Mouse (Mus musculus) CH12.LX (cell line): ENCODE results near the gene Arnt. TPM values are rescaled to one million over a fixed set of nuclear protein-coding genes. Genes with fewer than 3 reads are reported as not detected.

Experiments used
- DNase-seq: peaks from one replicate; pipeline ENCODE4 v3.0.0-alpha.2; 2013; ENCODE audit errors: extremely low read depth
- H3K27ac ChIP-seq: 2 replicates; pipeline ENCODE4 v1.5.1; 2012; ENCODE audit warnings: low read depth, mild to moderate bottlenecking, control low read depth, moderate library complexity; ENCODE audit not compliant: insufficient read depth
- H3K27me3 ChIP-seq: replicated peaks from 2 replicates; pipeline ENCODE3; 2012; ENCODE audit warnings: inconsistent platforms
- H3K36me3 ChIP-seq, 2 experiments: replicated peaks in 1 of 2; 2 replicates each; pipeline versions ENCODE3 to v1.6.1; 2012; ENCODE audit warnings: inconsistent platforms in 1 of 2, low read length in 1 of 2, mild to moderate bottlenecking in 1 of 2, mixed read lengths in 1 of 2, moderate library complexity in 1 of 2; ENCODE audit not compliant: control insufficient read depth in 1 of 2, insufficient read depth in 1 of 2
- H3K4me1 ChIP-seq, 2 experiments: 2 replicates each; pipeline ENCODE4 v1.6.1; 2012; ENCODE audit warnings: inconsistent platforms in 1 of 2, moderate library complexity in 1 of 2; ENCODE audit not compliant: insufficient read depth in 2 of 2, control insufficient read depth in 1 of 2
- H3K4me2 ChIP-seq: 2 replicates; pipeline ENCODE4 v1.6.1; 2012; ENCODE audit warnings: low read depth, mild to moderate bottlenecking, control low read depth; ENCODE audit not compliant: poor library complexity, insufficient read depth, severe bottlenecking
- H3K4me3 ChIP-seq, 3 experiments: fragments of 150-350 bp in 1 of 3; sonication (generic) in 1 of 3; replicated peaks in 1 of 3; 2 replicates each; pipeline versions ENCODE3 to v1.5.1; 2011 to 2012; ENCODE audit warnings: low read depth in 2 of 3, low read length in 2 of 3, mild to moderate bottlenecking in 2 of 3, moderate library complexity in 2 of 3, control low read depth in 1 of 3, improper control_type of control experiment in 1 of 3, inconsistent platforms in 1 of 3, mixed read lengths in 1 of 3; ENCODE audit not compliant: poor library complexity in 1 of 3
- H3K79me2 ChIP-seq: replicated peaks from 2 replicates; pipeline ENCODE4 v1.6.1; 2012; ENCODE audit warnings: mild to moderate bottlenecking, moderate library complexity; ENCODE audit not compliant: control insufficient read depth, poor library complexity, insufficient read depth, severe bottlenecking; ENCODE audit errors: extremely low read depth
- H3K9ac ChIP-seq: 2 replicates; pipeline ENCODE4 v1.6.1; 2012; ENCODE audit warnings: low read depth, mild to moderate bottlenecking, control low read depth, moderate library complexity; ENCODE audit not compliant: insufficient read depth
- H3K9me3 ChIP-seq: replicated peaks from 2 replicates; pipeline ENCODE3; 2012; ENCODE audit warnings: low read length, inconsistent platforms, mixed read lengths
- BHLHE40 ChIP-seq: IDR thresholded peaks from 2 replicates; pipeline ENCODE4 v1.6.1; 2011; ENCODE audit warnings: mild to moderate bottlenecking, low read depth, low read length, improper control_type of control experiment
- CHD1 ChIP-seq: IDR thresholded peaks from 2 replicates; pipeline ENCODE4 v1.6.1; 2012; ENCODE audit warnings: low read depth, low read length, improper control_type of control experiment, inconsistent platforms
- CHD2 ChIP-seq: IDR thresholded peaks from 2 replicates; pipeline ENCODE4 v1.6.1; 2011; ENCODE audit warnings: low read length, improper control_type of control experiment
- CTCF ChIP-seq, 2 experiments: IDR thresholded peaks in 1 of 2; conservative IDR thresholded peaks in 1 of 2; 2 replicates each; pipeline ENCODE4 v1.5.1; 2011 to 2012; ENCODE audit warnings: low read depth in 2 of 2, low read length in 2 of 2, improper control_type of control experiment in 1 of 2, inconsistent platforms in 1 of 2, mild to moderate bottlenecking in 1 of 2, moderate library complexity in 1 of 2
- ELF1 ChIP-seq: IDR thresholded peaks from 2 replicates; pipeline ENCODE4 v1.6.1; 2014; ENCODE audit warnings: low read depth, mild to moderate bottlenecking, inconsistent platforms, low read length, improper control_type of control experiment
- EP300 ChIP-seq: IDR thresholded peaks from 2 replicates; pipeline ENCODE4 v1.6.1; 2011; ENCODE audit warnings: low read length, improper control_type of control experiment
- ETS1 ChIP-seq: conservative IDR thresholded peaks from 2 replicates; pipeline ENCODE4 v1.6.1; 2012; ENCODE audit warnings: low read depth, mild to moderate bottlenecking, inconsistent platforms, low read length, improper control_type of control experiment, moderate library complexity
- HCFC1 ChIP-seq: IDR thresholded peaks from 2 replicates; pipeline ENCODE4 v1.6.1; 2012; ENCODE audit warnings: low read depth, mild to moderate bottlenecking, inconsistent platforms, low read length, improper control_type of control experiment
- IRF4 ChIP-seq: IDR thresholded peaks from 2 replicates; pipeline ENCODE4 v1.6.1; 2014; ENCODE audit warnings: low read depth, mild to moderate bottlenecking, inconsistent platforms, low read length, improper control_type of control experiment
- JUN ChIP-seq: IDR thresholded peaks from 2 replicates; pipeline ENCODE4 v1.6.1; 2011; ENCODE audit warnings: low read depth, mild to moderate bottlenecking, low read length, improper control_type of control experiment, moderate library complexity; ENCODE audit not compliant: insufficient read depth
- JUND ChIP-seq: conservative IDR thresholded peaks from 2 replicates; pipeline ENCODE4 v1.6.1; 2011; ENCODE audit warnings: low read depth, low read length, improper control_type of control experiment
- MAX ChIP-seq: IDR thresholded peaks from 2 replicates; pipeline ENCODE4 v1.6.1; 2011; ENCODE audit warnings: low read length, improper control_type of control experiment
- MAZ ChIP-seq: IDR thresholded peaks from 2 replicates; pipeline ENCODE4 v1.6.1; 2012; ENCODE audit warnings: low read depth, mild to moderate bottlenecking, inconsistent platforms, low read length, improper control_type of control experiment, moderate library complexity
- MEF2A ChIP-seq: IDR thresholded peaks from 2 replicates; pipeline ENCODE4 v1.6.1; 2014; ENCODE audit warnings: low read depth, mild to moderate bottlenecking, inconsistent platforms, low read length, improper control_type of control experiment, borderline replicate concordance
- MYC ChIP-seq: IDR thresholded peaks from 2 replicates; pipeline ENCODE4 v1.6.1; 2011; ENCODE audit warnings: low read depth, mild to moderate bottlenecking, improper control_type of control experiment, low read length
- NELFE ChIP-seq: IDR thresholded peaks from 2 replicates; pipeline ENCODE4 v1.6.1; 2011; ENCODE audit warnings: low read depth, low read length, improper control_type of control experiment
- NRF1 ChIP-seq: IDR thresholded peaks from 2 replicates; pipeline ENCODE4 v1.6.1; 2014; ENCODE audit warnings: low read depth, mild to moderate bottlenecking, inconsistent platforms, low read length, improper control_type of control experiment, moderate library complexity
- PAX5 ChIP-seq: IDR thresholded peaks from 2 replicates; pipeline ENCODE4 v1.6.1; 2012; ENCODE audit warnings: low read length, inconsistent platforms, mixed read lengths
- POLR2A ChIP-seq: IDR thresholded peaks from 2 replicates; pipeline ENCODE4 v1.6.1; 2011; ENCODE audit warnings: low read depth, mild to moderate bottlenecking, improper control_type of control experiment, low read length
- POLR2AphosphoS2 ChIP-seq: IDR thresholded peaks from 2 replicates; pipeline ENCODE4 v1.6.1; 2011; ENCODE audit warnings: low read depth, low read length, improper control_type of control experiment
- SIN3A ChIP-seq: IDR thresholded peaks from 2 replicates; pipeline ENCODE4 v1.6.1; 2012; ENCODE audit warnings: low read length, improper control_type of control experiment, inconsistent platforms
- TBP ChIP-seq: conservative IDR thresholded peaks from 2 replicates; pipeline ENCODE4 v1.6.1; 2011; ENCODE audit warnings: low read depth, low read length, improper control_type of control experiment
- TCF12 ChIP-seq: IDR thresholded peaks from 2 replicates; pipeline ENCODE4 v1.6.1; 2014; ENCODE audit warnings: low read depth, mild to moderate bottlenecking, inconsistent platforms, low read length, improper control_type of control experiment
- UBTF ChIP-seq: IDR thresholded peaks from 2 replicates; pipeline ENCODE4 v1.6.1; 2012; ENCODE audit warnings: low read depth, mild to moderate bottlenecking, inconsistent platforms, low read length, improper control_type of control experiment, moderate library complexity
- USF1 ChIP-seq: IDR thresholded peaks from 2 replicates; pipeline ENCODE4 v1.6.1; 2014; ENCODE audit warnings: low read depth, mild to moderate bottlenecking, inconsistent platforms, low read length, improper control_type of control experiment
- USF2 ChIP-seq: conservative IDR thresholded peaks from 2 replicates; pipeline ENCODE4 v1.6.1; 2011; ENCODE audit warnings: low read depth, low read length, improper control_type of control experiment
- ZKSCAN1 ChIP-seq: IDR thresholded peaks from 2 replicates; pipeline ENCODE4 v1.6.1; 2012; ENCODE audit warnings: low read depth, inconsistent platforms, low read length, improper control_type of control experiment, borderline replicate concordance
- ZMIZ1 ChIP-seq: IDR thresholded peaks from 2 replicates; pipeline ENCODE4 v1.6.1; 2012; ENCODE audit warnings: low read depth, mild to moderate bottlenecking, inconsistent platforms, low read length, improper control_type of control experiment
- dilution Hi-C: fragments of 300-500 bp; cut with MboI; formaldehyde crosslinking; loops from 2 replicates; pipeline ENCODE4 v1.14.3; 2020; ENCODE audit warnings: low sequenced_read_pairs; ENCODE audit not compliant: extremely low pct_unique_long_range_greater_than_20kb, extremely low pct_ligation_motif_present
- in situ Hi-C: fragments of 300-500 bp; cut with MboI; formaldehyde crosslinking; loops from 3 replicates; pipeline ENCODE4 v1.14.3; 2019; ENCODE audit warnings: low sequenced_read_pairs, low pct_ligation_motif_present, low pct_unique_long_range_greater_than_20kb, mixed read lengths
- polyA plus RNA-seq: library from polyadenylated mRNA; unstranded; fragments of >175 nt; gene quantifications from 2 replicates; pipeline ENCODE4 v1.2.1, GENCODE M21; 2012; ENCODE audit warnings: low read depth; ENCODE audit not compliant: insufficient read length
- total RNA-seq, 2 experiments: library from RNA; depleted of rRNA; stranded (reverse); fragments of 300-350 nt in 1 of 2; fragments of >200 nt in 1 of 2; gene quantifications; 2 replicates each; pipeline ENCODE4 v1.2.3; 2012 to 2014

Gene Arnt
- total RNA-seq (2012; rRNA removed): 11.4 and 12.4 TPM in 2 replicates
- 13.2 and 13.5 TPM in 2 replicates for total RNA-seq (2014; rRNA removed)
- 24.9 and 27.7 TPM in 2 replicates for polyA plus RNA-seq

GRCm38 (mm10) chr3:95434136-95434982 is at the start of gene Arnt:
Arnt (plus strand) TSS chr3:95434388.
- peak; percentile 99 for DNase-seq
- Histone ChIP-seq H3K9me3 (no peaks in the 10 kb centered on the region), H3K9ac (peak within 1 kb of the TSS; percentile 68), H3K36me3 (peaks cover 5 to 21% of the 10 kb centered on the region in 2 experiments), H3K4me2 (peak within 1 kb of the TSS; percentile 94), H3K4me1 (peaks cover 0 to 15% of the 10 kb centered on the region in 2 experiments; a peak in 1 of 4 replicates), H3K79me2 (peaks cover 18% of the 10 kb centered on the region), H3K27ac (peak within 1 kb of the TSS; percentile 50), H3K4me3 (peak within 1 kb of the TSS; percentile 79 to 98 (median 79)), H3K27me3 (no peaks in the 10 kb centered on the region)
- in situ Hi-C loops (no loop called here), dilution Hi-C loops (no loop called here)
- no peak for TF ChIP-seq CHD1
- TF ChIP-seq EP300: no peak
- TF ChIP-seq JUN: no peak
- TF ChIP-seq SIN3A: peak; percentile 83
- TF ChIP-seq ELF1: peak; percentile 62
- TF ChIP-seq TCF12: peak; percentile 71; the same call in 1 of the 2 replicates
- peak; percentile 6; the same call in 1 of the 2 replicates for TF ChIP-seq USF1
- TF ChIP-seq HCFC1: peak; percentile 65
- no peak; the same call in 1 of the 2 replicates for TF ChIP-seq MEF2A
- no peak for TF ChIP-seq USF2
- no peak for TF ChIP-seq PAX5
- TF ChIP-seq POLR2A: peak; percentile 75
- peak; percentile 45; the same call in 1 of the 2 replicates for TF ChIP-seq TBP
- no peak for TF ChIP-seq POLR2AphosphoS2
- TF ChIP-seq MYC: no peak; the same call in 1 of the 2 replicates
- peak; percentile 79 for TF ChIP-seq BHLHE40
- peak; percentile 82 for TF ChIP-seq NELFE
- peak; percentile 22; the same call in 1 of the 2 replicates for TF ChIP-seq JUND
- TF ChIP-seq ETS1: peak; percentile 91
- TF ChIP-seq MAX: peak; percentile 36; the same call in 1 of the 2 replicates
- no peak; the same call in 1 of the 2 replicates for TF ChIP-seq ZMIZ1
- peak; percentile 62 for TF ChIP-seq IRF4
- TF ChIP-seq NRF1: peak; percentile 68
- no peak for TF ChIP-seq ZKSCAN1
- TF ChIP-seq CTCF (conservative IDR thresholded peaks at IDR 0.05 in 1 of 2, IDR thresholded peaks at IDR 0.05 in 1 of 2; ENCODE audit: low read depth in 2 of 2, low read length in 2 of 2): 0 out of 4 replicates have a peak, but pooled peaks of 1 of the 2 experiments have one; percentile 4
- peak; percentile 95 for TF ChIP-seq MAZ
- peak; percentile 86 for TF ChIP-seq CHD2
- 0 out of 2 replicates have a peak, but pooled peaks have one; percentile 54 for TF ChIP-seq UBTF
